Comparison of ENCODE assay signal across 8 mouse cellular contexts in the genomic region with DNA sequence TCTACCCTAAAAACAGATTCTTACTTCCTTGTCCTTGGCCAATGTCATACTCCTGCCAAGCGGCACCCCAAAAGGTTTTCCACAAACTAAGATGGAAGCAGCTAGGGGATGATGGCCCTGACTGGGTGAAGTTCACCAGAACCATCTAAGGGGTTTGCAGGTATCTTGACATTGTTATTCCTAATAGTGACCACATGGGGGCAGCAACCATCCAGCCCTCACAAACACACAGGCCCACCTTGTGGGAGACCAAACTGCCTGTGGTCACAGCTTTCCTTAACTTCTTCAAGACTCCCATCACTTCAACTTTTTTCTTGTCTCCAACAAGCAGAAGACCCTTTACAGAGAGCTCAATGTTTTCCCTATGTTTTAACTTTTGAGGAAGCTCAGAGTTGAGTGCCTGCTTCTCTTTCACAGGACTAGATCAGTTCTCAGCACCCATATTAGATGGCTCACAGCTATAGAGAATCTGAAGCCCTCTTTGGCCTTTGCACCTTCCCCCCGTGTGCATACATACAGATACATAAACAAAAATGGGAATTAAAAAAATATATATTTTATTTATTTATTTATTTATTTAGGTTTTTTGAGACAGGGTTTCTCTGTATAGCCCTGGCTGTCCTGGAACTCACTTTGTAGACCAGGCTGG. TPM values are rescaled to one million over a fixed set of nuclear protein-coding genes. Genes with fewer than 3 reads are reported as not detected.
DNase-seq lines count a peak whose midpoint lies in the region; ATAC-seq and TF ChIP-seq lines count a peak whose summit lies in the region.

No protein-coding gene starts in this region.

- no peak overlapping the region for H3K9ac ChIP-seq in heart, embryonic 12.5 days
- no peak overlapping the region for H3K9ac ChIP-seq in embryonic facial prominence, embryonic 11.5 days (replicated peaks; ENCODE audit: low read length)
- H3K9ac ChIP-seq in hindbrain, embryonic 15.5 days = no peak overlapping the region
- H3K9ac ChIP-seq in liver, embryonic 13.5 days = no peak overlapping the region
- no peak overlapping the region for H3K9ac ChIP-seq in neural tube, embryonic 12.5 days

- CTCF ChIA-PET in Patski (lab: Charles Lee) = interaction anchor here (0.6 to 4.6 kb wide), 17 partner anchors 9 to 126 kb away, joined by 3 to 74 read pairs (median 4); a partner anchor contains a TSS

- H3K27me3 ChIP-seq in heart, embryonic 12.5 days (replicated peaks) = no peaks in the 10 kb centered on the region
- no peaks in the 10 kb centered on the region for H3K27me3 ChIP-seq in Patski
- H3K27me3 ChIP-seq in embryonic facial prominence, embryonic 11.5 days (ENCODE audit: control insufficient read depth, insufficient read depth, low read length) = no peaks in the 10 kb centered on the region
- H3K27me3 ChIP-seq in hindbrain, embryonic 15.5 days = no peaks in the 10 kb centered on the region
- no peaks in the 10 kb centered on the region for H3K27me3 ChIP-seq in liver, embryonic 13.5 days
- no peaks in the 10 kb centered on the region for H3K27me3 ChIP-seq in neural tube, embryonic 12.5 days (replicated peaks)

- peaks cover 2% of the 10 kb centered on the region; the same call in 1 of the 2 replicates for H3K9me3 ChIP-seq in heart, embryonic 12.5 days (replicated peaks)
- H3K9me3 ChIP-seq in embryonic facial prominence, embryonic 11.5 days (replicated peaks; ENCODE audit: control insufficient read depth, low read length) = no peaks in the 10 kb centered on the region
- no peaks in the 10 kb centered on the region for H3K9me3 ChIP-seq in hindbrain, embryonic 15.5 days
- no peaks in the 10 kb centered on the region for H3K9me3 ChIP-seq in liver, embryonic 13.5 days (replicated peaks)
- no peaks in the 10 kb centered on the region for H3K9me3 ChIP-seq in neural tube, embryonic 12.5 days

- POLR2A ChIA-PET in Patski (lab: Charles Lee) = interaction anchor here (1.0 kb wide), 1 partner anchor 18 kb away, joined by 5 read pairs; no protein-coding TSS in a partner anchor

- in situ Hi-C loops in Patski (cut with MboI; ENCODE audit: low pct_unique_long_range_greater_than_20kb) = loop anchor here (5.0 to 10.0 kb wide), 3 partner anchors 54 to 247 kb away; no protein-coding TSS in a partner anchor

- no peak overlapping the region for H3K4me3 ChIP-seq in heart, embryonic 12.5 days
- H3K4me3 ChIP-seq in embryonic facial prominence, embryonic 11.5 days (ENCODE audit: low read depth, low read length) = no peak overlapping the region
- no peak overlapping the region for H3K4me3 ChIP-seq in hindbrain, embryonic 15.5 days
- H3K4me3 ChIP-seq in liver, embryonic 13.5 days (replicated peaks) = no peak overlapping the region
- H3K4me3 ChIP-seq in neural tube, embryonic 12.5 days = no peak overlapping the region

- no peaks in the 10 kb centered on the region for H3K36me3 ChIP-seq in heart, embryonic 12.5 days
- H3K36me3 ChIP-seq in embryonic facial prominence, embryonic 11.5 days (replicated peaks; ENCODE audit: control insufficient read depth, insufficient read depth, low read depth, low read length) = no peaks in the 10 kb centered on the region
- no peaks in the 10 kb centered on the region for H3K36me3 ChIP-seq in hindbrain, embryonic 15.5 days
- no peaks in the 10 kb centered on the region for H3K36me3 ChIP-seq in liver, embryonic 13.5 days
- H3K36me3 ChIP-seq in neural tube, embryonic 12.5 days = no peaks in the 10 kb centered on the region

- H3K27ac ChIP-seq in heart, embryonic 12.5 days (ENCODE audit: poor library complexity, severe bottlenecking) = no peak overlapping the region
- H3K27ac ChIP-seq in embryonic facial prominence, embryonic 11.5 days (replicated peaks; ENCODE audit: low read depth, low read length) = no peak overlapping the region
- no peak overlapping the region for H3K27ac ChIP-seq in hindbrain, embryonic 15.5 days (replicated peaks)
- no peak overlapping the region for H3K27ac ChIP-seq in liver, embryonic 13.5 days
- H3K27ac ChIP-seq in neural tube, embryonic 12.5 days = no peak overlapping the region

- TF ChIP-seq CTCF in Patski (IDR thresholded peaks at IDR 0.05) = peak; percentile 87

- no peak overlapping the region for H3K4me2 ChIP-seq in heart, embryonic 12.5 days
- H3K4me2 ChIP-seq in embryonic facial prominence, embryonic 11.5 days (ENCODE audit: low read depth, low read length) = no peak overlapping the region
- H3K4me2 ChIP-seq in hindbrain, embryonic 15.5 days = no peak overlapping the region
- no peak overlapping the region for H3K4me2 ChIP-seq in liver, embryonic 13.5 days
- no peak overlapping the region for H3K4me2 ChIP-seq in neural tube, embryonic 12.5 days (replicated peaks)

- no peak for ATAC-seq in heart, embryonic 12.5 days (ENCODE audit: insufficient number of reproducible peaks, low FRiP score)
- ATAC-seq in Patski = peak; percentile 35
- peak; percentile 75; the same call in 1 of the 2 replicates for ATAC-seq in embryonic facial prominence, embryonic 11.5 days (replicated peaks; ENCODE audit: insufficient number of reproducible peaks, low FRiP score, low TSS enrichment, low read depth)
- ATAC-seq in hindbrain, embryonic 15.5 days (ENCODE audit: low FRiP score, low read depth) = peak; percentile 84; the same call in 1 of the 2 replicates
- ATAC-seq in liver, embryonic 13.5 days (ENCODE audit: low read depth) = 0 out of 2 replicates have a peak, but pooled peaks have one; percentile 55
- ATAC-seq in neural tube, embryonic 12.5 days (ENCODE audit: low FRiP score, low read depth) = peak; percentile 33; the same call in 1 of the 2 replicates

- peak; percentile 42 to 49 for DNase-seq in heart, adult 18-20 months
- DNase-seq in Patski (ENCODE audit: low read depth, low spot score) = peak; percentile 28
- peak; percentile 75 for DNase-seq in embryonic facial prominence, embryonic 11.5 days (ENCODE audit: low spot score)
- peak; percentile 26 for DNase-seq in liver, embryonic 13.5 days
- DNase-seq in ovary, adult 18-20 months (ENCODE audit: low spot score) = no peak

- WGBS in heart, embryonic 12.5 days = 27% methylated on average over 2 of the region's 2 CpGs
- 46% methylated on average over 2 of the region's 2 CpGs for WGBS in embryonic facial prominence, embryonic 11.5 days
- 52% methylated on average over 2 of the region's 2 CpGs for WGBS in hindbrain, embryonic 15.5 days
- WGBS in liver, embryonic 13.5 days (ENCODE audit: insufficient replicate concordance) = 18% methylated on average over 2 of the region's 2 CpGs
- 50% methylated on average over 2 of the region's 2 CpGs for WGBS in neural tube, embryonic 12.5 days

- no peaks in the 10 kb centered on the region for H3K4me1 ChIP-seq in heart, embryonic 12.5 days (replicated peaks)
- H3K4me1 ChIP-seq in embryonic facial prominence, embryonic 11.5 days (ENCODE audit: control insufficient read depth, insufficient read depth, low read length) = no peaks in the 10 kb centered on the region
- no peaks in the 10 kb centered on the region for H3K4me1 ChIP-seq in hindbrain, embryonic 15.5 days (replicated peaks)
- H3K4me1 ChIP-seq in liver, embryonic 13.5 days (replicated peaks) = no peaks in the 10 kb centered on the region
- no peaks in the 10 kb centered on the region for H3K4me1 ChIP-seq in neural tube, embryonic 12.5 days

RNA-seq across cellular contexts. Expression of a gene that starts 21.6 kb away (rescaled TPM):
- total RNA-seq in heart, adult 18-20 months (2021) = 10 to 100 TPM; 22.4 to 28.8 TPM
- 35.8 and 39.6 TPM in 2 replicates for polyA plus RNA-seq in heart, embryonic 12.5 days (2016; fragmentation: Nextera tagmentation; extraction: Ambion mirVana)
- polyA plus RNA-seq in Patski (2021) = 41.2 TPM
- 38.1 and 38.2 TPM in 2 replicates for polyA plus RNA-seq in embryonic facial prominence, embryonic 11.5 days (2014; fragmentation: Nextera tagmentation; extraction: Ambion mirVana)
- polyA plus RNA-seq in hindbrain, embryonic 15.5 days (2015; fragmentation: Nextera tagmentation; extraction: Ambion mirVana) = 41.1 and 43.0 TPM in 2 replicates
- 19.4 and 27.5 TPM in 2 replicates for polyA plus RNA-seq in liver, embryonic 13.5 days (2015; fragmentation: Nextera tagmentation; extraction: Ambion mirVana)
- polyA plus RNA-seq in neural tube, embryonic 12.5 days (2016; fragmentation: Nextera tagmentation; extraction: Ambion mirVana) = 60.2 and 61.6 TPM in 2 replicates

RNA-seq across cellular contexts. Expression of a gene that starts 21.6 kb away (rescaled TPM):
- total RNA-seq in heart, adult 18-20 months (2021) = 10 to 100 TPM; 52.1 to 64.7 TPM
- polyA plus RNA-seq in heart, embryonic 12.5 days (2016; fragmentation: Nextera tagmentation; extraction: Ambion mirVana) = 63.4 and 72.7 TPM in 2 replicates
- 83.0 TPM for polyA plus RNA-seq in Patski (2021)
- polyA plus RNA-seq in embryonic facial prominence, embryonic 11.5 days (2014; fragmentation: Nextera tagmentation; extraction: Ambion mirVana) = 69.5 and 72.0 TPM in 2 replicates
- polyA plus RNA-seq in hindbrain, embryonic 15.5 days (2015; fragmentation: Nextera tagmentation; extraction: Ambion mirVana) = 57.0 and 59.1 TPM in 2 replicates
- polyA plus RNA-seq in liver, embryonic 13.5 days (2015; fragmentation: Nextera tagmentation; extraction: Ambion mirVana) = 105 and 106 TPM in 2 replicates
- 55.3 and 56.1 TPM in 2 replicates for polyA plus RNA-seq in neural tube, embryonic 12.5 days (2016; fragmentation: Nextera tagmentation; extraction: Ambion mirVana)

RNA-seq across cellular contexts. Expression of a gene that starts 27.9 kb away (rescaled TPM):
- 1 to 10 TPM; 5.9 to 6.5 TPM for total RNA-seq in heart, adult 18-20 months (2021)
- 56.0 and 56.4 TPM in 2 replicates for polyA plus RNA-seq in heart, embryonic 12.5 days (2016; fragmentation: Nextera tagmentation; extraction: Ambion mirVana)
- polyA plus RNA-seq in Patski (2021) = 42.6 TPM
- polyA plus RNA-seq in embryonic facial prominence, embryonic 11.5 days (2014; fragmentation: Nextera tagmentation; extraction: Ambion mirVana) = 101 and 108 TPM in 2 replicates
- 343 and 422 TPM in 2 replicates for polyA plus RNA-seq in hindbrain, embryonic 15.5 days (2015; fragmentation: Nextera tagmentation; extraction: Ambion mirVana)
- polyA plus RNA-seq in liver, embryonic 13.5 days (2015; fragmentation: Nextera tagmentation; extraction: Ambion mirVana) = 9.3 and 9.9 TPM in 2 replicates
- polyA plus RNA-seq in neural tube, embryonic 12.5 days (2016; fragmentation: Nextera tagmentation; extraction: Ambion mirVana) = 299 and 304 TPM in 2 replicates

RNA-seq across cellular contexts. Expression of a gene that starts 31.7 kb away (rescaled TPM):
- total RNA-seq in heart, adult 18-20 months (2021) = 10 to 100 TPM; 67.3 to 68.4 TPM
- 73.9 and 76.5 TPM in 2 replicates for polyA plus RNA-seq in heart, embryonic 12.5 days (2016; fragmentation: Nextera tagmentation; extraction: Ambion mirVana)
- 110 TPM for polyA plus RNA-seq in Patski (2021)
- 96.7 and 112 TPM in 2 replicates for polyA plus RNA-seq in embryonic facial prominence, embryonic 11.5 days (2014; fragmentation: Nextera tagmentation; extraction: Ambion mirVana)
- polyA plus RNA-seq in hindbrain, embryonic 15.5 days (2015; fragmentation: Nextera tagmentation; extraction: Ambion mirVana) = 76.1 and 81.0 TPM in 2 replicates
- polyA plus RNA-seq in liver, embryonic 13.5 days (2015; fragmentation: Nextera tagmentation; extraction: Ambion mirVana) = 81.3 and 110 TPM in 2 replicates
- 105 and 112 TPM in 2 replicates for polyA plus RNA-seq in neural tube, embryonic 12.5 days (2016; fragmentation: Nextera tagmentation; extraction: Ambion mirVana)

RNA-seq across cellular contexts. Expression of a gene that starts 40.6 kb away (rescaled TPM):
- total RNA-seq in heart, adult 18-20 months (2021) = 100 to 1,000 TPM; 101 to 105 TPM
- 25.6 and 26.2 TPM in 2 replicates for polyA plus RNA-seq in heart, embryonic 12.5 days (2016; fragmentation: Nextera tagmentation; extraction: Ambion mirVana)
- polyA plus RNA-seq in Patski (2021) = 61.5 TPM
- 21.2 and 25.6 TPM in 2 replicates for polyA plus RNA-seq in embryonic facial prominence, embryonic 11.5 days (2014; fragmentation: Nextera tagmentation; extraction: Ambion mirVana)
- 63.7 and 68.6 TPM in 2 replicates for polyA plus RNA-seq in hindbrain, embryonic 15.5 days (2015; fragmentation: Nextera tagmentation; extraction: Ambion mirVana)
- polyA plus RNA-seq in liver, embryonic 13.5 days (2015; fragmentation: Nextera tagmentation; extraction: Ambion mirVana) = 14.3 and 15.1 TPM in 2 replicates
- polyA plus RNA-seq in neural tube, embryonic 12.5 days (2016; fragmentation: Nextera tagmentation; extraction: Ambion mirVana) = 26.8 and 30.3 TPM in 2 replicates
